Mouse (Mus musculus) bone marrow, adult 2 months (tissue): Measurements from ENCODE around the gene 2210010C04Rik.

Source experiments
- CTCF ChIP-seq: fragments of 200-500 bp; IDR thresholded peaks from 2 replicates; pipeline ENCODE4 v1.5.1; 2011; ENCODE audit warnings: low read length, control low read depth; ENCODE audit not compliant: control insufficient read depth, insufficient read depth
- POLR2A ChIP-seq: fragments of 200-500 bp; IDR thresholded peaks from 2 replicates; pipeline ENCODE4 v1.6.1; 2011; ENCODE audit warnings: low read depth, mild to moderate bottlenecking, control low read depth, low read length, borderline replicate concordance; ENCODE audit not compliant: control insufficient read depth

DNA sequence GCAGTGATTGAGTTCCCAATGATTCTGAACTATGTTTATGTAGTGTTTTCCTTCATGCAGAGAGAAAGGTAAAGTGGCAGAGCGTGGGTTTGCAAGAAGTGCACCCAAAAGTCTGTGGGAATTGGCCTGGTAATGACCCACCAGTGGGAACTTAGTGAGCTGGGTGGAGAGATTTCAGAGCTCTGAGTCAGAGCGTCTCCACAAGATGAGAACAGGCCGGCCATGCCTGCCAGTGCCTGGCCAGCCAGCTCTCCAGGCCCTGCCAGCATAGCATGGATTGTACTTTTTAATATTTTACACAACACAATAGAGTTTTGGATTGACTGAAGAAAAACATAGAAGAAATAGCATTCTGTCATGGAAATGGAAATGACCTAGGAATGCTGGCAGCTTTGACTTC, 4.5 kb downstream of the 2210010C04Rik start:
- TF ChIP-seq CTCF (no peak), POLR2A (no peak)
